23 mouse cellular contexts compared by ENCODE assay signal in genomic region chr11:68276945-68277344, GRCm38 (mm10).
DNase-seq lines count a peak whose midpoint lies in the region; ATAC-seq and TF ChIP-seq lines count a peak whose summit lies in the region.
"Had no signal": no experiment of that assay in that cellular context is flagged by ENCODE, and none has a peak within 500 bp of the region (broad histone marks: within the 10 kb centered on the region; RNA-seq: fewer than 3 reads in every experiment).

No protein-coding gene starts in this region.

- 39% methylated on average over 7 of the region's 7 CpGs for WGBS in forebrain, embryonic 10.5 days
- 42% methylated on average over 6 of the region's 7 CpGs for WGBS in forebrain, embryonic 12.5 days
- WGBS in midbrain, embryonic 10.5 days, result 72% methylated on average over 7 of the region's 7 CpGs
- WGBS in midbrain, embryonic 14.5 days, result 71% methylated on average over 7 of the region's 7 CpGs
- 44% methylated on average over 6 of the region's 7 CpGs for WGBS in liver, postnatal 0 days (ENCODE audit: insufficient replicate concordance)

- no peak for ATAC-seq in forebrain, embryonic 12.5 days (ENCODE audit: low FRiP score)
- no peak for ATAC-seq in midbrain, embryonic 14.5 days (ENCODE audit: low FRiP score, low TSS enrichment)
- no peak for ATAC-seq in liver, postnatal 0 days
- ATAC-seq: hindbrain, postnatal 0 days; intestine, embryonic 16.5 days had no signal

- no peak for DNase-seq in forebrain, embryonic 10.5 days (ENCODE audit: extremely low spot score, low spot score)
- DNase-seq in midbrain, embryonic 10.5 days (ENCODE audit: low spot score), result no peak
- DNase-seq in midbrain, embryonic 14.5 days, result no peak
- peak; percentile 51 to 54 for DNase-seq in thymus, postnatal 10 days (ENCODE audit: low spot score in 2 of 2)
- DNase-seq in heart, postnatal 10 days, result no peak
- no peak for DNase-seq in liver, postnatal 0 days
- DNase-seq: adrenal gland, postnatal 14 days; cerebellum, adult 2 months; cerebellum, postnatal 25 days; embryo, embryonic 11 days; gastrocnemius, postnatal 25 days; heart, adult 18-20 months; kidney, adult 9 months; kidney, postnatal 25 days; layer of hippocampus, postnatal 36 days; lung, adult 18-20 months had no signal

- H3K9me3 ChIP-seq in forebrain, embryonic 10.5 days, result no peaks in the 10 kb centered on the region
- H3K9me3 ChIP-seq in forebrain, embryonic 12.5 days, result no peaks in the 10 kb centered on the region
- no peaks in the 10 kb centered on the region for H3K9me3 ChIP-seq in midbrain, embryonic 10.5 days (replicated peaks)
- no peaks in the 10 kb centered on the region for H3K9me3 ChIP-seq in midbrain, embryonic 14.5 days (ENCODE audit: control insufficient read depth, low read length)
- H3K9me3 ChIP-seq in liver, postnatal 0 days (ENCODE audit: low read length), result no peaks in the 10 kb centered on the region
- H3K9me3 ChIP-seq: heart, embryonic 13.5 days; limb, embryonic 12.5 days had no signal

- H3K27me3 ChIP-seq in forebrain, embryonic 10.5 days (ENCODE audit: poor library complexity, severe bottlenecking), result peaks cover 67% of the 10 kb centered on the region
- H3K27me3 ChIP-seq in forebrain, embryonic 12.5 days, result peaks cover 14% of the 10 kb centered on the region; the same call in 1 of the 2 replicates
- peaks cover 79% of the 10 kb centered on the region for H3K27me3 ChIP-seq in midbrain, embryonic 10.5 days (ENCODE audit: low read depth, poor library complexity, severe bottlenecking)
- H3K27me3 ChIP-seq in midbrain, embryonic 14.5 days (ENCODE audit: control insufficient read depth, insufficient read depth, low read length), result peaks cover 11% of the 10 kb centered on the region; the same call in 1 of the 2 replicates
- no peaks in the 10 kb centered on the region for H3K27me3 ChIP-seq in liver, postnatal 0 days (ENCODE audit: insufficient read depth, low read length)

- H3K4me1 ChIP-seq in forebrain, embryonic 10.5 days, result peaks cover 71% of the 10 kb centered on the region
- peaks cover 45% of the 10 kb centered on the region for H3K4me1 ChIP-seq in forebrain, embryonic 12.5 days
- H3K4me1 ChIP-seq in midbrain, embryonic 10.5 days, result peaks cover 99% of the 10 kb centered on the region
- H3K4me1 ChIP-seq in midbrain, embryonic 14.5 days (ENCODE audit: control insufficient read depth, insufficient read depth, low read length), result peaks cover 17% of the 10 kb centered on the region
- H3K4me1 ChIP-seq in liver, postnatal 0 days (ENCODE audit: insufficient read depth), result no peaks in the 10 kb centered on the region

- H3K27ac ChIP-seq in forebrain, embryonic 10.5 days, result peak overlapping the region; percentile 17; the same call in 1 of the 2 replicates
- H3K27ac ChIP-seq in forebrain, embryonic 12.5 days, result no peak overlapping the region
- peak overlapping the region; percentile 52; the same call in 1 of the 2 replicates for H3K27ac ChIP-seq in midbrain, embryonic 10.5 days (replicated peaks)
- H3K27ac ChIP-seq in midbrain, embryonic 14.5 days (replicated peaks; ENCODE audit: low read depth, low read length), result no peak overlapping the region
- H3K27ac ChIP-seq in liver, postnatal 0 days (ENCODE audit: low read depth), result no peak overlapping the region
- H3K27ac ChIP-seq: heart, embryonic 13.5 days; hindbrain, postnatal 0 days; limb, embryonic 12.5 days had no signal

- no peak overlapping the region for H3K4me3 ChIP-seq in forebrain, embryonic 10.5 days
- H3K4me3 ChIP-seq in forebrain, embryonic 12.5 days (replicated peaks), result no peak overlapping the region
- no peak overlapping the region for H3K4me3 ChIP-seq in midbrain, embryonic 10.5 days
- no peak overlapping the region for H3K4me3 ChIP-seq in midbrain, embryonic 14.5 days (replicated peaks; ENCODE audit: low read depth, low read length)
- H3K4me3 ChIP-seq in liver, postnatal 0 days (ENCODE audit: low read depth, low read length), result no peak overlapping the region
- H3K4me3 ChIP-seq: heart, embryonic 13.5 days; limb, embryonic 12.5 days had no signal

- no peak for TF ChIP-seq EP300 in liver, postnatal 0 days (IDR thresholded peaks at IDR 0.05; ENCODE audit: low read depth)

- no peak overlapping the region for H3K4me2 ChIP-seq in forebrain, embryonic 12.5 days
- no peak overlapping the region for H3K4me2 ChIP-seq in midbrain, embryonic 14.5 days (ENCODE audit: low read length)
- no peak overlapping the region for H3K4me2 ChIP-seq in liver, postnatal 0 days (ENCODE audit: low read depth, low read length)
- H3K4me2 ChIP-seq: heart, embryonic 13.5 days; limb, embryonic 12.5 days; liver, embryonic 11.5 days; midbrain, embryonic 11.5 days had no signal

- intact Hi-C loops in heart, postnatal 10 days (cut with DNase I), result no loop called here

- H3K36me3 ChIP-seq in forebrain, embryonic 10.5 days (replicated peaks), result peaks cover 6% of the 10 kb centered on the region; the same call in 1 of the 2 replicates
- H3K36me3 ChIP-seq in forebrain, embryonic 12.5 days (replicated peaks), result no peaks in the 10 kb centered on the region
- H3K36me3 ChIP-seq in midbrain, embryonic 10.5 days, result peaks cover 24% of the 10 kb centered on the region
- no peaks in the 10 kb centered on the region for H3K36me3 ChIP-seq in midbrain, embryonic 14.5 days (ENCODE audit: control insufficient read depth, insufficient read depth, low read length)
- no peaks in the 10 kb centered on the region for H3K36me3 ChIP-seq in liver, postnatal 0 days (replicated peaks; ENCODE audit: insufficient read depth, low read length)
- H3K36me3 ChIP-seq: heart, embryonic 13.5 days; limb, embryonic 12.5 days had no signal

- TF ChIP-seq CTCF in liver, postnatal 0 days (IDR thresholded peaks at IDR 0.05; ENCODE audit: low read depth), result no peak

- no peak overlapping the region for H3K9ac ChIP-seq in forebrain, embryonic 12.5 days
- no peak overlapping the region for H3K9ac ChIP-seq in midbrain, embryonic 14.5 days (replicated peaks; ENCODE audit: low read length)
- no peak overlapping the region for H3K9ac ChIP-seq in liver, postnatal 0 days (replicated peaks)
- H3K9ac ChIP-seq: heart, embryonic 13.5 days; limb, embryonic 12.5 days had no signal

Comparison
In these comparisons a context has a peak if more than half of its experiments do, and no peak if none do; other contexts are left out.
1. H3K27ac ChIP-seq: peak in forebrain, embryonic 10.5 days (single experiment) and midbrain, embryonic 10.5 days (single experiment); none in forebrain, embryonic 12.5 days (single experiment), midbrain, embryonic 14.5 days (single experiment) and liver, postnatal 0 days (single experiment).
2. DNase-seq: peak in thymus, postnatal 10 days (2 of 2); none in forebrain, embryonic 10.5 days (single experiment), midbrain, embryonic 10.5 days (single experiment), midbrain, embryonic 14.5 days (single experiment), heart, postnatal 10 days (0 of 2) and liver, postnatal 0 days (single experiment).